Mouse (Mus musculus) MEL (cell line): ENCODE results near the gene Irgm1. TPM values are rescaled to one million over a fixed set of nuclear protein-coding genes. Genes with fewer than 3 reads are reported as not detected.

Experiments used
- DNase-seq: peaks from one replicate; pipeline ENCODE4 v3.0.0; 2011; ENCODE audit warnings: low read depth, low spot score
- H3K27ac ChIP-seq: 2 replicates; pipeline ENCODE4 v1.5.1; 2012; ENCODE audit warnings: low read depth, mild to moderate bottlenecking, control low read depth, low read length, moderate library complexity; ENCODE audit not compliant: control insufficient read depth
- H3K27me3 ChIP-seq, 2 experiments: fragments of 150-350 bp in 1 of 2; sonication (generic) in 1 of 2; 2 replicates each; pipeline ENCODE4 v1.6.1; 2012; ENCODE audit warnings: low read length in 2 of 2, mild to moderate bottlenecking in 2 of 2, improper control_type of control experiment in 1 of 2, moderate library complexity in 1 of 2; ENCODE audit not compliant: insufficient read depth in 2 of 2, control insufficient read depth in 1 of 2
- H3K36me3 ChIP-seq, 2 experiments: 2 replicates each; pipeline ENCODE4 v1.6.1; 2012 to 2014; ENCODE audit warnings: low read length in 2 of 2, improper control_type of control experiment in 1 of 2, inconsistent platforms in 1 of 2, mild to moderate bottlenecking in 1 of 2; ENCODE audit not compliant: insufficient read depth in 2 of 2, control insufficient read depth in 1 of 2
- H3K4me1 ChIP-seq, 2 experiments: fragments of 150-350 bp in 1 of 2; sonication (generic) in 1 of 2; 2 replicates each; pipeline ENCODE4 v1.6.1; 2012; ENCODE audit warnings: low read length in 2 of 2, improper control_type of control experiment in 1 of 2, mild to moderate bottlenecking in 1 of 2; ENCODE audit not compliant: insufficient read depth in 2 of 2, control insufficient read depth in 1 of 2
- H3K4me3 ChIP-seq, 2 experiments: fragments of 150-350 bp in 1 of 2; sonication (generic) in 1 of 2; 2 replicates each; pipeline ENCODE4 v1.5.1; 2012; ENCODE audit warnings: low read depth in 2 of 2, low read length in 2 of 2, mild to moderate bottlenecking in 2 of 2, moderate library complexity in 2 of 2, control low read depth in 1 of 2, improper control_type of control experiment in 1 of 2; ENCODE audit not compliant: control insufficient read depth in 1 of 2, insufficient read depth in 1 of 2
- H3K79me2 ChIP-seq: 2 replicates; pipeline ENCODE4 v1.6.1; 2012; ENCODE audit warnings: mild to moderate bottlenecking, low read length, moderate library complexity; ENCODE audit not compliant: control insufficient read depth, poor library complexity, insufficient read depth
- H3K9ac ChIP-seq: 2 replicates; pipeline ENCODE4 v1.6.1; 2012; ENCODE audit warnings: low read depth, mild to moderate bottlenecking, control low read depth, low read length, moderate library complexity; ENCODE audit not compliant: control insufficient read depth, poor library complexity, severe bottlenecking
- H3K9me3 ChIP-seq: fragments of 150-350 bp; sonication (generic); replicated peaks from 2 replicates; pipeline ENCODE4 v1.6.1; 2012; ENCODE audit warnings: mild to moderate bottlenecking, low read length, improper control_type of control experiment, moderate library complexity; ENCODE audit not compliant: insufficient read depth
- BHLHE40 ChIP-seq: IDR thresholded peaks from 2 replicates; pipeline ENCODE4 v1.6.1; 2012; ENCODE audit warnings: low read depth, mild to moderate bottlenecking, inconsistent platforms, low read length, improper control_type of control experiment, borderline replicate concordance
- CTCF ChIP-seq, 3 experiments: IDR thresholded peaks in 2 of 3; conservative IDR thresholded peaks in 1 of 3; 2 replicates each; pipeline ENCODE4 v1.5.1; 2011 to 2012; ENCODE audit warnings: low read length in 3 of 3, low read depth in 2 of 3, mild to moderate bottlenecking in 2 of 3, improper control_type of control experiment in 1 of 3, inconsistent platforms in 1 of 3, mixed read lengths in 1 of 3, moderate library complexity in 1 of 3; ENCODE audit not compliant: control insufficient read depth in 1 of 3, insufficient read depth in 1 of 3, poor library complexity in 1 of 3, severe bottlenecking in 1 of 3
- E2F4 ChIP-seq: IDR thresholded peaks from 2 replicates; pipeline ENCODE4 v1.6.1; 2011; ENCODE audit warnings: low read depth, low read length, improper control_type of control experiment, borderline replicate concordance
- ELF1 ChIP-seq: IDR thresholded peaks from 2 replicates; pipeline ENCODE4 v1.6.1; 2014; ENCODE audit warnings: low read depth, mild to moderate bottlenecking, inconsistent platforms, low read length, improper control_type of control experiment, moderate library complexity
- EP300 ChIP-seq, 2 experiments: IDR thresholded peaks; 2 replicates each; pipeline ENCODE4 v1.6.1; 2011; ENCODE audit warnings: improper control_type of control experiment in 2 of 2, low read length in 2 of 2, low read depth in 1 of 2, mild to moderate bottlenecking in 1 of 2
- HCFC1 ChIP-seq: IDR thresholded peaks from 2 replicates; pipeline ENCODE4 v1.6.1; 2012; ENCODE audit warnings: low read depth, mild to moderate bottlenecking, inconsistent platforms, low read length, improper control_type of control experiment, moderate library complexity
- JUND ChIP-seq: IDR thresholded peaks from 2 replicates; pipeline ENCODE4 v1.6.1; 2011; ENCODE audit warnings: low read depth, mild to moderate bottlenecking, improper control_type of control experiment, low read length
- MAFK ChIP-seq: IDR thresholded peaks from 2 replicates; pipeline ENCODE4 v1.6.1; 2011; ENCODE audit warnings: low read depth, mild to moderate bottlenecking, low read length, improper control_type of control experiment, borderline replicate concordance
- MAX ChIP-seq: IDR thresholded peaks from 2 replicates; pipeline ENCODE4 v1.6.1; 2011; ENCODE audit warnings: low read length, improper control_type of control experiment
- MEF2A ChIP-seq: IDR thresholded peaks from 2 replicates; pipeline ENCODE4 v1.6.1; 2014; ENCODE audit warnings: low read depth, mild to moderate bottlenecking, inconsistent platforms, low read length, improper control_type of control experiment; ENCODE audit not compliant: poor library complexity, insufficient replicate concordance, severe bottlenecking; ENCODE audit errors: extremely low read depth
- MXI1 ChIP-seq: IDR thresholded peaks from 2 replicates; pipeline ENCODE4 v1.6.1; 2011; ENCODE audit warnings: mild to moderate bottlenecking, low read depth, low read length, improper control_type of control experiment
- MYB ChIP-seq: IDR thresholded peaks from 2 replicates; pipeline ENCODE4 v1.6.1; 2011; ENCODE audit warnings: mild to moderate bottlenecking, low read depth, low read length, improper control_type of control experiment
- NRF1 ChIP-seq: IDR thresholded peaks from 2 replicates; pipeline ENCODE4 v1.6.1; 2014; ENCODE audit warnings: low read depth, mild to moderate bottlenecking, inconsistent platforms, low read length, improper control_type of control experiment, moderate library complexity; ENCODE audit not compliant: poor library complexity, insufficient read depth, severe bottlenecking
- POLR2A ChIP-seq, 2 experiments: IDR thresholded peaks; 2 replicates each; pipeline ENCODE4 v1.6.1; 2011 to 2012; ENCODE audit warnings: low read length in 2 of 2, mild to moderate bottlenecking in 2 of 2, control low read depth in 1 of 2, improper control_type of control experiment in 1 of 2, low read depth in 1 of 2, moderate library complexity in 1 of 2; ENCODE audit not compliant: control insufficient read depth in 1 of 2, insufficient read depth in 1 of 2, poor library complexity in 1 of 2
- POLR2AphosphoS2 ChIP-seq: IDR thresholded peaks from 2 replicates; pipeline ENCODE4 v1.6.1; 2011; ENCODE audit warnings: low read length, improper control_type of control experiment
- POLR2AphosphoS5 ChIP-seq: IDR thresholded peaks from 2 replicates; pipeline ENCODE4 v1.6.1; 2012; ENCODE audit warnings: low read depth, borderline replicate concordance, mild to moderate bottlenecking, inconsistent platforms, low read length, moderate library complexity, mixed read lengths
- RCOR1 ChIP-seq: IDR thresholded peaks from 2 replicates; pipeline ENCODE4 v1.6.1; 2012; ENCODE audit warnings: low read depth, mild to moderate bottlenecking, inconsistent platforms, low read length, improper control_type of control experiment
- SIN3A ChIP-seq: IDR thresholded peaks from 2 replicates; pipeline ENCODE4 v1.6.1; 2012; ENCODE audit warnings: low read length, improper control_type of control experiment, inconsistent platforms
- TBP ChIP-seq: IDR thresholded peaks from 2 replicates; pipeline ENCODE4 v1.8.0; 2011; ENCODE audit warnings: low read depth, low read length, improper control_type of control experiment
- TCF12 ChIP-seq: IDR thresholded peaks from 2 replicates; pipeline ENCODE4 v1.6.1; 2014; ENCODE audit warnings: low read depth, mild to moderate bottlenecking, inconsistent platforms, low read length, improper control_type of control experiment, moderate library complexity
- USF1 ChIP-seq: IDR thresholded peaks from 2 replicates; pipeline ENCODE4 v1.6.1; 2014; ENCODE audit warnings: low read depth, mild to moderate bottlenecking, inconsistent platforms, low read length, improper control_type of control experiment, moderate library complexity
- USF2 ChIP-seq, 2 experiments: IDR thresholded peaks; 2 replicates each; pipeline ENCODE4 v1.6.1; 2011 to 2012; ENCODE audit warnings: improper control_type of control experiment in 2 of 2, low read length in 2 of 2, borderline replicate concordance in 1 of 2, inconsistent platforms in 1 of 2, low read depth in 1 of 2, mild to moderate bottlenecking in 1 of 2; ENCODE audit not compliant: insufficient read depth in 1 of 2
- ZC3H11A ChIP-seq: IDR thresholded peaks from 2 replicates; pipeline ENCODE4 v1.6.1; 2012; ENCODE audit warnings: low read depth, mild to moderate bottlenecking, inconsistent platforms, low read length, improper control_type of control experiment
- ZKSCAN1 ChIP-seq: IDR thresholded peaks from 2 replicates; pipeline ENCODE4 v1.6.1; 2012; ENCODE audit warnings: low read depth, mild to moderate bottlenecking, inconsistent platforms, low read length, improper control_type of control experiment, moderate library complexity
- ZMIZ1 ChIP-seq: IDR thresholded peaks from 2 replicates; pipeline ENCODE4 v1.6.1; 2012; ENCODE audit warnings: low read depth, mild to moderate bottlenecking, inconsistent platforms, low read length, improper control_type of control experiment, moderate library complexity
- ZNF384 ChIP-seq: IDR thresholded peaks from 2 replicates; pipeline ENCODE4 v1.6.1; 2012; ENCODE audit warnings: low read depth, mild to moderate bottlenecking, inconsistent platforms, low read length, improper control_type of control experiment
- polyA plus RNA-seq, 2 experiments: library from polyadenylated mRNA; stranded (reverse) in 1 of 2; unstranded in 1 of 2; fragments of >175 nt in 1 of 2; fragments of >200 nt in 1 of 2; gene quantifications; 2 replicates each; pipeline versions ENCODE4 v1.2.1 to v1.2.4; 2012; ENCODE audit warnings: low replicate concordance in 2 of 2, low read depth in 1 of 2; ENCODE audit not compliant: insufficient read length in 2 of 2, insufficient read depth in 1 of 2, missing spikeins in 1 of 2
- total RNA-seq: library from RNA; depleted of rRNA; stranded (reverse); fragments of 300-350 nt; gene quantifications from 2 replicates; pipeline ENCODE4 v1.2.3, GENCODE M21; 2012

Irgm1 gene
- total and polyA plus RNA-seq, 3 experiments = 10.0 to 10.7 TPM; not detected in 1

DNA sequence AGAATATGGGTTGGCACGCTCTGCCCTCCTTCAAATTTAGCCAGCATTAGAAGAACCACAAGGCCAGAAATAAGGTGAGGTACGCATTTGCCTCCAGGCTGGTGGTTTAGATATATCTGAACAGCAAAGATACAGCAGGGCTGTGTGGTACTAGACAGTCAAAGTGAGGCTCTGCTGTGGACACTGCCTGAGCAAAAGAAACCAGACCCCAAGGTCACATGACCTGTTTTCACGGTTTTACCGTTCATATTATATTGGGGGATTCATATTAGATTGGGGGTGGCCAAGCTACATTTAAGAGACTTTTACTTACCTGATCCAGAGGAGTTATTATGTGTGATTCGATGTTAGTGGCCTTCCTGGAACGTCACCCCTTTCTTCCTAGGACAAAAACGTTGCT lies 702 bp downstream of the Irgm1 start:
- H3K4me1 ChIP-seq = peaks cover 12 to 35% of the 10 kb centered on the region in 2 experiments
- H3K27me3 ChIP-seq = no peaks in the 10 kb centered on the region
- H3K27ac ChIP-seq = peak overlapping the region; percentile 95
- H3K4me3 ChIP-seq = peak overlapping the region; percentile 65 to 86
- peak overlapping the region; percentile 89 for H3K9ac ChIP-seq
- TF ChIP-seq TBP (peak; percentile 67; the same call in 1 of the 2 replicates), TCF12 (peak; percentile 37; the same call in 1 of the 2 replicates), MXI1 (peak; percentile 37; the same call in 1 of the 2 replicates), USF1 (peak; percentile 93), HCFC1 (no peak), POLR2A (IDR thresholded peaks at IDR 0.05; ENCODE audit: control insufficient read depth in 1 of 2, insufficient read depth in 1 of 2, low read depth in 1 of 2, low read length in 2 of 2, poor library complexity in 1 of 2) (peak in 1 of 2 experiments; percentile 49; a peak in 2 of 4 replicates), EP300 (IDR thresholded peaks at IDR 0.05; ENCODE audit: low read depth in 1 of 2, low read length in 2 of 2) (no peak; a peak in 2 of 4 replicates), POLR2AphosphoS2 (0 out of 2 replicates have a peak, but pooled peaks have one; percentile 3), SIN3A (0 out of 2 replicates have a peak, but pooled peaks have one; percentile 10), ZNF384 (no peak), ZC3H11A (0 out of 2 replicates have a peak, but pooled peaks have one; percentile 9), POLR2AphosphoS5 (no peak), ELF1 (no peak), JUND (0 out of 2 replicates have a peak, but pooled peaks have one; percentile 51), NRF1 (no peak), BHLHE40 (peak; percentile 46; the same call in 1 of the 2 replicates), RCOR1 (0 out of 2 replicates have a peak, but pooled peaks have one; percentile 29), ZKSCAN1 (no peak), MAFK (no peak), ZMIZ1 (no peak), CTCF (IDR thresholded peaks at IDR 0.05 in 2 of 3, conservative IDR thresholded peaks at IDR 0.05 in 1 of 3; ENCODE audit: control insufficient read depth in 1 of 3, insufficient read depth in 1 of 3, low read depth in 2 of 3, low read length in 3 of 3, poor library complexity in 1 of 3, severe bottlenecking in 1 of 3) (no peak), MAX (peak; percentile 56), MEF2A (no peak), E2F4 (no peak), MYB (0 out of 2 replicates have a peak, but pooled peaks have one; percentile 8), USF2 (IDR thresholded peaks at IDR 0.05; ENCODE audit: borderline replicate concordance in 1 of 2, insufficient read depth in 1 of 2, low read depth in 1 of 2, low read length in 2 of 2) (peak in 1 of 2 experiments; percentile 78; a peak in 2 of 4 replicates)
- TF ChIP-seq, all 39 proteins: peak for 14
- no peaks in the 10 kb centered on the region for H3K9me3 ChIP-seq
- peaks cover 16% of the 10 kb centered on the region; the same call in 1 of the 2 replicates for H3K79me2 ChIP-seq
- H3K36me3 ChIP-seq = peaks cover 0 to 23% of the 10 kb centered on the region in 2 experiments; a peak in 2 of 4 replicates
- peak; percentile 82 for DNase-seq
